Mouse (Mus musculus) heart, postnatal 10 days (tissue): ENCODE results near the gene Evi2b. TPM values are rescaled to one million over a fixed set of nuclear protein-coding genes. Genes with fewer than 3 reads are reported as not detected.

Source experiments
- DNase-seq, 2 experiments: peaks; one replicate each; pipeline ENCODE4 v3.0.0; 2021
- intact Hi-C: fragments of 180-260 bp; cut with DNase I; formaldehyde crosslinking; loops from one replicate; pipeline ENCODE4 v1.15.1; 2025
- total RNA-seq, 2 experiments: library from RNA; stranded (reverse); gene quantifications; 2 replicates each; pipeline ENCODE4 v1.2.3; 2021

Gene Evi2b
- total RNA-seq, 2 experiments from 2014 or later = 0.77 to 1.2 TPM

GRCm38 (mm10) chr11:79524310-79524575, 681 bp upstream of the Evi2b start:
- DNase-seq = no peak

GRCm38 (mm10) chr11:79522944-79523343, 618 bp downstream of the Evi2b start:
- DNase-seq = no peak
- intact Hi-C loops = no loop called here

More at GRCm38 (mm10) chr11:79524310-79524575, 681 bp upstream of the Evi2b start:
- intact Hi-C loops = no loop called here

- no peak for DNase-seq
- intact Hi-C loops = no loop called here
Observed at GRCm38 (mm10) chr11:79521930-79522329, 1.6 kb downstream of the Evi2b start.

GRCm38 (mm10) chr11:79520772-79521171, 2.8 kb downstream of the Evi2b start:
- intact Hi-C loops = no loop called here
- no peak for DNase-seq

DNA sequence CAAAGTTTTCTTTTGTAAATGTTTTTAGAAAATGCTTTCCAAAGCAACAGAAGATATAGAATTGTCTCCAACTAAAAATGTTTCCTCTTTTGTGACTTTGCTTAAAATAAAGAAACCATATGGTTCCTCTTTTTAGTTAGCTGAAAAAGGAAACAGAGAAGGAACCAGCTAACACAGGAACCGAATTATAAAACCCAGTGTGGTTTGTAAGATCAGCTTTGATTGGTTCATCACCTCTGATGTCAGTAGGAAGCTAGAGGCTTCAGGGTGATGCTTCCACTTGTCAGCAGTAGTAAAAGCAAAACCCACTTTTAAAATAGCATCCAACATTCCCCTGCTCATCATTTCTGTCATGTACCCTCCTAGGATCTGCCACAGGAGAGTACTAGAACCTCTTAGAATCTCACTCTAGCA, 3.7 kb downstream of the Evi2b start:
- intact Hi-C loops = no loop called here
- DNase-seq = peak in 1 of 2 experiments; percentile 21

- DNase-seq = no peak
- intact Hi-C loops = no loop called here
Observed at GRCm38 (mm10) chr11:79519299-79519698, 4.3 kb downstream of the Evi2b start.

DNA sequence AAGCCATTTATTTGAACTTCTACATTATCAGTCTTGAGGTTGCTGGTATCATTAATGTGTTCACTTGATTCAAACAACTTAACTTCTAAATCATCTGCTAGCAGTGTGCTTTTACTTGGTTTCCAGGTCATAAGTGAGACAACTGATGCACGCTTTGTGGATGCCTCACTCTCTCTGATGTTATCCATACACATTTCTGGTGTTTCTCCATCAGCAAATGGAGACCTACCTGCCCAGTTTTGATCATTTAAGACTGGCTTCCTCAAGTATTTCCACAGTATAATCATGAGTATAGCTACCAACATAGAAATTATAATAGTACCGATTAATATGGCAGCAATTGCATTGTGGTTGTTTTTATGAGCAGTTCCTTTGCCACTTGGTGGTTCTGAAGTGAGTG, 7.8 kb downstream of the Evi2b start:
- intact Hi-C loops = no loop called here

GRCm38 (mm10) chr11:79515331-79515730, 8.2 kb downstream of the Evi2b start:
- no peak for DNase-seq
- intact Hi-C loops = no loop called here

More for the DNA sequence above, 7.8 kb downstream of the Evi2b start:
- DNase-seq = no peak

DNA sequence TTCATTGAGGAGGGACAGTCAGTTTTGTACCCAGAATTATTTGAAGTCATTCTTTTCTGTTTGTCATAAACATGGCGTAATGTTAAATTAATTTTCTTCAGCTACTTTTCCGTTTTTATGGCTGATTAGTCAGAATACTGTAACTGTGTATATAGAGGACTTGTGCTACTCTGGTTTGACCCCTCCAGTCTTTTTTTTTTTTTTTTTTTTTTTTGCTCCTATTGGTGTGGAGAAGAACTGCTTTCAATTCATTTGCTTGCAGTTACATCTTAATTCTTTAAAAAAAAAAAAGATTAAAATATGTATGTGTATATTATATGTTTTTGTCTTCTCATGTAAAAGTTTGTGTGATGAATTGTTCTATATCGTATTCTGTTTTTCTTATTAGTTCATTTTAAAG, 11.6 kb downstream of the Evi2b start:
- no peak for DNase-seq

DNA sequence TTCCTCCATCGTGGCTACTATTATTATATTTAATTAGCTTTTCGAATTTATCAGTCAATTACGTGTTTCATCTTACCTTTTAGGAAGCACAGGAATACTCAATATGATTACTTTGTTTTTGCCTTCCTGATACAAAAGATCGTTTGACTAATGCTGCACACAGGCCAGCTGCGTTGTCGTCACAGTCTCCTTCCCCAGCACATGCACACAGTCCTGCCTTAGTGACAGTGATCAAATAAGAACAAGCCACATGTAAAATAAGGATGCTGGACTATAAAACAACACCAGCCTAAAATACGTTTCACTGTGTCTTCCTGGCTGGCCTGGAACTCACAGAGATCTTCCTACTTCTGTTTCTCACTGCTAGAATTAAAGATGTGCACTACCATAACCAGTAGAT, 19.1 kb downstream of the Evi2b start:
- intact Hi-C loops = no loop called here
- no peak for DNase-seq

More for the DNA sequence above, 11.6 kb downstream of the Evi2b start:
- intact Hi-C loops = no loop called here

GRCm38 (mm10) chr11:79503845-79504244, 19.7 kb downstream of the Evi2b start, which contains the start of gene Omg:
Gene Omg (minus strand): TSS chr11:79504084.
- DNase-seq = no peak
- intact Hi-C loops = no loop called here

GRCm38 (mm10) chr11:79502917-79503316, 20.6 kb downstream of the Evi2b start:
- no peak for DNase-seq
- intact Hi-C loops = no loop called here

DNA sequence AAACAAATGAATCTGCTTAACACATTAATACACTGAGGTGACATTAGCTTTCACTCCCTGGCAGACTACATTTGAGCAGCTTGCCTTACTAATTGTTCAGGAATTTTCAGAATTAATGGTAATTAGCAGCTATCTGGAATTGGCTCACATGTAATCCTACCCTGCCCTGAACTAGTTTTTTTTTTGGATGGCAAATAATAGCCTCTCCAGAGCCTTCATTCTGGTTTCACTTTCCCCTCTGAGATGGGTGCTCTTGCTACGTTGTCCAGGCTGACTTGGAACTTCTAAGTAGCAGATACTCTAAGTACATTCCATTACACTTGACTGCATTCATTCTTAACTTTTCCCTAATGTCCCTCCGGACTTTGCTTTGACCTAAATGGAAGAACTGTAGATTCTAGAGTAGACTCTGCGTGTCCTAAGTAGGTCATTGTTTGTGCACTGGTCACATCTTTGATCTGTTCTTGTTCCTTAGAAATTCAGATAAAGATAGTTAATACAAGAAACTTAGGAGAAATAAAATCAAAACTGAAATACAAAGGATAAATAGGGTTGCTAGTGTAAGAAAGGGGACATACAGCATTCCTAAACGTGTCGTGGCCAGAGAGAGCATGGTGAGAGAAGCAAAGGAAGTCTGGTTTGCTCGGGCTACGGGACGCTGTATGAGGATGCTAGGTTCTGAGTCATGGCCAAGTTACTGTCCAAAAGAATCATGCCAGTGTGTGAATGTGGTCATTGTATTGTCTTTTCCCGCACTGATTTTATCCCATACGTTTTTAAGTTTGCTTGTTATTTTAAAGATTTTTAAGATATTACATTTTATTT, 28.4 kb downstream of the Evi2b start:
- DNase-seq = peak in 1 of 2 experiments; percentile 5
- intact Hi-C loops = no loop called here

DNA sequence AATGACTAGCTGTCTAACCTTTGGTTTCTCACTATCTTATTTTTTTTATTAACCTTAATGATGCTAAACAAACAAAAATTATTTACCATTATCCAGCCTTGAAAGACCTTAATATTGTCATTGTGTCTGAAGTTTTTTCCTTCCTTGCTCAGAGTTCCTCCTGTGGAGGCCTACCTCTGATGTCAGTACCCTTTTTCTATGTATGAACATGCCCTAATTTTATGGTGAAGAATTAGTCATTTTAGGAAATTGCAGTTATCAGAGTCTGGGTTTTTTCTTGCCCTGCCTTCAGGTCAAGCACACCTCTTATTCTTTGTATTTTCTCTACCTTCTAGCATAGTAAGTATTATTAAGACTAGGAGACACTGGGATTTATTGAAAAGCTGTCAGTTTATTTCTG, 38.8 kb downstream of the Evi2b start:
- intact Hi-C loops = loop anchor here (5.0 kb wide), 2 partner anchors 78 to 93 kb away; no protein-coding TSS in a partner anchor

DNA sequence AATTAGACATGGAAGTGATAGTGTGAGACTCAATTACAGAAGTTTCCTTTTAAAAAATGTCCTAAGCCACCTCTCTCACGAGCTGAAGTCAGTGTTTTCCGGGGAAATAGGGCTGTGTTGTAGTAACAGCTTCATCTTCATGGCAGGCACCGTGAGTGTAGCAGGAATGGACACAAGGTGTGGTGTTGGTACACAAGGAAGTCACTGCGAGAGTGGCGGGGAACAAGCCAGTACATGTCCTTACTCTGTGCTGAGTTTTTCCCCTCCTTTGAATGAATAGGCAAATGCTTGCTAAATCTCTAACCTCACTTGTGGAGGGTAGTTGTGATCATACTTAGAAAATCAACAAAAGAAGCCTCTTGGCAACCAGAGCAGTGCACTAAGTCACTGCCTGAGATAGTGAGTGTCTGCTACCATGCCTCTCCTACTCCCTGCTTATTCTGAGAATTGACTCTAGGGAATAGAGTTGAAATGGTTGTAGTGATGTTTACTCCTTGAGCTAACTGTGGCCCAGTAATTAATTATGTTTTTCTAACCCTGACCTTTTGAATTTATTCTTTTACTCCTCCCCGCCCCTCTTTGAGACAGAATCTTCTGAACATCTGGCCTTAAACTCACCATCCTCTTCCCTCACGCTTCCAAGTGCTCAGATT, 39.6 kb downstream of the Evi2b start:
- intact Hi-C loops = loop anchor here (5.0 kb wide), 2 partner anchors 78 to 93 kb away; no protein-coding TSS in a partner anchor
- no peak for DNase-seq

More for the DNA sequence above, 38.8 kb downstream of the Evi2b start:
- DNase-seq = no peak

DNA sequence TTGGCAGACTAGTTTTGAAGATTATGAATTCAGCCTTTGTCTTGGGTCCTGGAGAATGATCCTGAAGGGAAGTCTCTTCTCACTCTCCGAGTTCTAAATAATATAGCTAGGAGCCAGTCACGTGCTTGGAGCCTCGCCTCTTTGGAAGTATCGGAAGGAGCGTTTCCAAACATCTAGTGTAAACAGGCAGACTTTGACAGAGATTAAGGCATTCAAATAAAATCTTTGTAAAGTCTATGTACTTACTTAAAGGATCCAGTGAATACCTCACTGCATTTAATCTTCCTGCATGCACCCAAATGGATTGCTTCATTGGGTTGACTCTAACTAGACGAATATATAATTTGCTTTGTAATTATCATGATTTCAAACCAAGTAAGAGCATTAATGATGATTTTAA, 40.2 kb downstream of the Evi2b start:
- intact Hi-C loops = loop anchor here (5.0 kb wide), 2 partner anchors 79 to 94 kb away; no protein-coding TSS in a partner anchor
- DNase-seq = no peak

- intact Hi-C loops = no loop called here
- no peak for DNase-seq
Observed at GRCm38 (mm10) chr11:79468097-79468496, 55.5 kb downstream of the Evi2b start.

Other genes with a start within 250 kb of the Evi2b start
- under 1 TPM in 1 of 2 experiments, not detected in 1; 0.37 TPM for gene Gm9964, start 226.9 kb downstream of the Evi2b start, total RNA-seq
- 10 to 100 TPM; 37.5 to 38.6 TPM for gene Nf1, start 184.1 kb downstream of the Evi2b start, total RNA-seq
- gene Omg, start 19.7 kb downstream of the Evi2b start, total RNA-seq = not detected
- gene Evi2, start 6.8 kb upstream of the Evi2b start, total RNA-seq = under 1 TPM; 0.10 TPM
- 1 to 10 TPM in 1 of 2 experiments, under 1 TPM in 1; 0.81 to 2.0 TPM for gene Evi2a, start 6.8 kb upstream of the Evi2b start, total RNA-seq
- under 1 TPM; 0.07 to 0.38 TPM for gene Rab11fip4, start 67.5 kb upstream of the Evi2b start, total RNA-seq